Mouse (Mus musculus) E14TG2a.4 (cell line): Measurements from ENCODE around the gene Krt82.

Experiments used
- H3K27me3 ChIP-seq: 2 replicates; pipeline ENCODE4 v1.6.1; 2014; ENCODE audit warnings: low read length, control low read depth; ENCODE audit not compliant: insufficient read depth
- H3K36me3 ChIP-seq: 2 replicates; pipeline ENCODE4 v1.6.1; 2014; ENCODE audit warnings: low read length, control low read depth; ENCODE audit not compliant: insufficient read depth
- H3K4me1 ChIP-seq: replicated peaks from 2 replicates; pipeline ENCODE4 v1.6.1; 2014; ENCODE audit warnings: low read depth, low read length, control low read depth
- H3K4me3 ChIP-seq: replicated peaks from 2 replicates; pipeline ENCODE4 v1.5.1; 2014; ENCODE audit warnings: mild to moderate bottlenecking, low read length
- H3K9me3 ChIP-seq: 2 replicates; pipeline ENCODE4 v1.6.1; 2014; ENCODE audit warnings: low read length, control low read depth
- CTCF ChIP-seq: conservative IDR thresholded peaks from 2 replicates; pipeline ENCODE4 v1.5.1; 2014; ENCODE audit warnings: low read length
- NANOG ChIP-seq: IDR thresholded peaks from 2 replicates; pipeline ENCODE4 v1.6.1; 2014; ENCODE audit warnings: borderline replicate concordance, low read length, mixed read lengths
- POU5F1 ChIP-seq: IDR thresholded peaks from 2 replicates; pipeline ENCODE4 v1.6.1; 2014; ENCODE audit warnings: low read length, borderline replicate concordance

Krt82 gene

DNA sequence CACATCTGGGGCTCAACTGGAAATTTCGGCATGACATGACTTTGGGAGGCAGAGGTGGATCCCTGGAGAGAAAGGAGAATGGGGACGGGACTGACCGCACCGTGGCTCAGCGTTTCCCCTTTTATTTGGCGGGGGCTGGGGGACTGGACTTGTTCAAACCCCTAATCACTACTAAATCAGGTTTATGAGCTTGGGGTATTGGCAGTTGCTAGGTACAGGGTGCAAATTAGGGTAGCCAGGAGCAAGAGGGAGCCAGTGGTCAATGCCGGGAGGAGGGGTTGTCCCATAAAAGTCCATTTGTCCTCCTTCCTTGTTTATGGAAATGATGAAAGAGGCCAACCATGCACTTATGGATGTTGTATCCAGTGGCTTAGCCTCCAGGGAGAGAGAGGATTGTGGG, at the start of gene Krt82:
Gene Krt82, minus strand, starts transcription at position 101 of the 400 bp plus-strand sequence.
- peaks cover 61% of the 10 kb centered on the region for H3K27me3 ChIP-seq
- no peaks in the 10 kb centered on the region for H3K36me3 ChIP-seq
- no peak within 1 kb of the TSS for H3K4me3 ChIP-seq
- no peaks in the 10 kb centered on the region for H3K9me3 ChIP-seq
- TF ChIP-seq CTCF, result no peak
- TF ChIP-seq NANOG, result no peak
- TF ChIP-seq POU5F1, result no peak
- H3K4me1 ChIP-seq, result peaks cover 7% of the 10 kb centered on the region; the same call in 1 of the 2 replicates

DNA sequence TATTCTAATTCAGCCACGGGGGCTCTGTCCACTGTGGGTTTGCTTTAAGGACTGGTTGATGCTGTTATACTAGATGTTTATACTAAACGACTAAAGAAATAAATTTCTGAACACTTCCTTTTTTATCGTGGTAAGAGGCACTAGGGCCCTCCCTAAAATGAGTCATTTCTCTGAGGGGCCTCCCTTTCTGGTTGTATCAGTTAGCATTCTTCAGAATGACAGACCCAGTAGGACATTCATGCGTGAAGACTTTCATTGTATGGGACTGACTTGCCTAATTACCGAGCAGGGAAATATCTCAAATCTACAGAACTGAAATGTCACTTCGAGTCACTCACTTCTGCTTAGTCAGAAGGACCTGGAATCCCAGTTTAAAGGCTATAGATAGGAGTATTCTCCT, 48.7 kb upstream of the Krt82 start:
- H3K4me1 ChIP-seq, result no peaks in the 10 kb centered on the region
- H3K4me3 ChIP-seq, result no peak overlapping the region
- peaks cover 5% of the 10 kb centered on the region for H3K9me3 ChIP-seq
- TF ChIP-seq CTCF (no peak), NANOG (no peak), POU5F1 (no peak)
- no peaks in the 10 kb centered on the region for H3K36me3 ChIP-seq
- H3K27me3 ChIP-seq, result no peaks in the 10 kb centered on the region

DNA sequence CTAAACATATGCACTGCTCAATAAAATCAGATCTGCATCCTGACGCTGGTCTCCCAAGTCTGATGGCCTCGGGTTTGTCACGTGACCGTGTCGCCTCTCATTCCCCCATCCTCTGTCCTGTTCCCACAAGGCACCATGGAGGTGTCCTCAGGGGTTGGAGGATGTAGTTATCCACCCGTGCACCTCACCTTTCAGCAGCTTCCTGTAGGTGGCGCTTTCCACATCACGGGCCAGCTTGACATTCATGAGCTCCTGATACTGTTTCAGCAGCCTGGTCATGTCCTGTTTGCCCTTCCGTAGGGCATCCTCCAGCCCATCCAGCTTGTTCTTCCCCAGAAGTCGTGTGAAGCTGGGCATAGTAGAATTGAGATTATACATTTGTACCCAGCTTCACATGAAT, 37.7 kb upstream of the Krt82 start:
- TF ChIP-seq NANOG (no peak), POU5F1 (no peak), CTCF (peak; percentile 44)
- Histone ChIP-seq H3K4me1 (no peaks in the 10 kb centered on the region), H3K27me3 (peaks cover 9% of the 10 kb centered on the region), H3K36me3 (no peaks in the 10 kb centered on the region), H3K4me3 (no peak overlapping the region), H3K9me3 (peaks cover 5% of the 10 kb centered on the region)

DNA sequence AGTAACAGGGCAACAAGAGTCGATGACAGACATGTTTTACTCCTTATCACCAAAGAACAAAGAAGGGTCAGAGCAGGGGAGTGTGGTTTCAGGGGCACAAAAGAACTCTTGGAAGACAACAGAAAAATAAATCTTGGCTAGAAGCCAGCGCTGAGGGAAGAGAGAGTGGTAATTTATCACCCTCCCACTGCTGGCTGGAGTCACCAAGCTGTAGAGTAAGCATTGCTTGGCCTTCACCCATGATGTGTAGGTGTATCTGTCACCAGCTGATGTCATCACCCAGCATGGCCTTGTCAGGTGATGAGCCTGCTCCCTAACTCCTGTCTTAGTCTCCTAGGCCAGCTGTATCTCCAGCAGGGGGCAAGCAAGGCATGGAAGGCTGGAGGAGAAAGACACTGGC, 34.0 kb upstream of the Krt82 start:
- peaks cover 5% of the 10 kb centered on the region for H3K9me3 ChIP-seq
- H3K27me3 ChIP-seq, result peaks cover 9% of the 10 kb centered on the region
- TF ChIP-seq NANOG, result no peak
- TF ChIP-seq CTCF, result no peak
- no peak for TF ChIP-seq POU5F1
- H3K4me1 ChIP-seq, result no peaks in the 10 kb centered on the region
- H3K36me3 ChIP-seq, result no peaks in the 10 kb centered on the region
- no peak overlapping the region for H3K4me3 ChIP-seq

DNA sequence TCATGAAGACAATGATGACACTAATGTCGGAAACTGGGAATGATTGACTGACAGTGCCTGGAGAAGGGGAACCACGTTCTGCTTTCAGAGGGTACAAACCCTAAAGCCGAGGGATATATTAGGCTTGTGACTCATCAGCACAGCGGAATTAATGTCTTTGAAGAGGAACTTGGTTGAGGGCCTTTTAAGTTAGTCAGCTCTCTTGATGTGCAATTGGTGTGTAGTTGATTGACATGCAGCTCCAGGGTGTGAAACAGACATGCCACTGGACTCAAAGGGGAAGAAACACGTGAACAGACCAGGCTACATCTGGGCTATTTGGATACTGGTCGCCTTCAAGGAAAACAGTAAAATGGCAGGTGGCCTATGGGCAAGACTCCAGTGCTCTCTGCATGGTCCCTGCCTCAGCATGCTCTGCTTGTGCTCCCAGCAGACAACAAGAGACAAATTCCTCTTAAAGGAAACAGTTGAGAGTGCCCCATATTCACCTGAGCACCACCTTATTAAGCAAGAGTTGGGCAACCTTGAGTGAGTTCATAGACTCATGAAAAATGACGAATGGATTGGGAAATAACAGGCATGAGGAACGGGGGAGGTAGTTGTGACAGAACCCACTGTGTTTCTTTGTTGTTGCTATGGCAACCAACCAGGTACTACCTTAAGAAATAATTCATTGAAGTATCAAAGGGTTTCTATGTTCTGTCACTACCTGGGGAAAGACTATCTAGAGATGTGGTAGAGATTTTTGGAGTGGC, 32.9 kb upstream of the Krt82 start:
- Histone ChIP-seq H3K4me3 (no peak overlapping the region), H3K27me3 (peaks cover 9% of the 10 kb centered on the region), H3K4me1 (no peaks in the 10 kb centered on the region), H3K9me3 (no peaks in the 10 kb centered on the region), H3K36me3 (no peaks in the 10 kb centered on the region)
- TF ChIP-seq NANOG, result no peak
- no peak for TF ChIP-seq POU5F1
- no peak for TF ChIP-seq CTCF

DNA sequence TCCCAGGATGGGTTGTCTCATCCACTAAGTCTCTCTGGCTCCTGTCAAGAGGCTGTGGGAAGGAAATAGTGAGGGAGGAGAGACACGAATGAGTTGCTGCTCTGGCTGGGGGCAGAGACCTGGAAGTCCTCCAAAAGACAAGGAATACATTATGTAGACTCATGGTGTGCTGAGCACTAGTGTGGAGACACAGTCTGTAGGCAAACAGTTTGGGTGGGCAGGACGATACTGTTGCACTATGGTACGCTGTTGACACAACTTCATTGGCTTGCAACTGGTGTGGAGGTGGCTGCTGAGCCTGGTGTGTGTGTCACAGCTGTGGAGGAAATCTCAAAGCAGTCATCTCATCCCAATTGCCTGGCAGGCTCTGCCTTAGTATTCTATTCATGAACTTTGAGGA, 31.2 kb upstream of the Krt82 start:
- Histone ChIP-seq H3K4me3 (no peak overlapping the region), H3K27me3 (no peaks in the 10 kb centered on the region), H3K9me3 (no peaks in the 10 kb centered on the region), H3K4me1 (no peaks in the 10 kb centered on the region), H3K36me3 (no peaks in the 10 kb centered on the region)
- TF ChIP-seq CTCF, result no peak
- TF ChIP-seq NANOG, result no peak
- no peak for TF ChIP-seq POU5F1

DNA sequence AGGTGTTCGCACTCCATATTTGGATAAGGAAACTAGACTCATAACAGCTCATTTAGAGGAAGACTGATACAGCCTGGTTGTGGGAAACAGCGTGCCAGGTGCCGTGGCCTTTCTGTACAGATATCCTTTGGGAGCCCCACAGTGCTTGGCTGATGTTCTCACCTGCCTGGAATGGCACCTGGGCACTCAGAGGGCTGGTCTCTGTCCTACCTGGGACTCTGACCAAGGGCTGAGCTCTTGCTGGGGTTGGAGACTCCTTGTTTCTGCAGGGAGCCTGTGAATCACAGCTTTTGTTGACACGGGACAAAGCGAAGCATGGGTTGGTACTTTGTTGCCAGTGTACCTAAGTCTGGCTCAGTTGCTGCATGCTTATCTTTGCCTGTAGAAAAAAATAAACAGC, 25.0 kb upstream of the Krt82 start:
- no peaks in the 10 kb centered on the region; the same call in 1 of the 2 replicates for H3K4me1 ChIP-seq
- peaks cover 8% of the 10 kb centered on the region; the same call in 1 of the 2 replicates for H3K9me3 ChIP-seq
- no peak for TF ChIP-seq NANOG
- no peak for TF ChIP-seq POU5F1
- no peak for TF ChIP-seq CTCF
- peaks cover 21% of the 10 kb centered on the region for H3K27me3 ChIP-seq
- no peaks in the 10 kb centered on the region for H3K36me3 ChIP-seq
- H3K4me3 ChIP-seq, result no peak overlapping the region

DNA sequence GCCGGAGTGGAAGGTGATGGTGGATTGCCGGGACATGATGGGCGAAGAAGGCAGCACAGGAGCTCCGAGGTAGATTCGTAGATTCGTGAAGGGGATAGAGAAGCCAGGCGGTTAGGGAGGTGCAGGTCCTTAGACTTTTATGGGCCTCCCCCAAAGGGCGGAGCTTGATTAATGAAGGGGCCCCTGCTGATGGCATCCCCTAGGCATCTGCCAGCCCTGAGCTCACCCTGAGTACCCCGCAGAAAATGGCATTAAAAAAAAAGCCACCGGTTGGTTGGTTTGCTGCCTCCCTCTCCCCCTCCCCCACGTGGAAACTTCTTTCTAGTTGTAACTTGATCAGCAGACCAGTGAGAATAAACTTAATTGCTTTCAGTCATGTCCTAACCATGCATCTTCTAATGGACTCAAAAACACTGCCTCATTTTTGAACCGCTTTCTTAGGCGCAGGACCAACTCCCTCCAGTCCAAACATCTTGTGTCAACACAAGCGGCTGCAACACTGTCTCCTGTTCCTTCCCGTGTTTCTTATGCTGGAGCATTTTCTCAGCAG, 23.4 kb upstream of the Krt82 start, which contains the start of gene Krt75:
Gene Krt75, minus strand, starts transcription at position 109 of the 550 bp plus-strand sequence.
- Histone ChIP-seq H3K9me3 (peaks cover 8% of the 10 kb centered on the region; the same call in 1 of the 2 replicates), H3K27me3 (peaks cover 33% of the 10 kb centered on the region), H3K4me3 (peak within 1 kb of the TSS; percentile 57), H3K36me3 (no peaks in the 10 kb centered on the region), H3K4me1 (no peaks in the 10 kb centered on the region; the same call in 1 of the 2 replicates)
- TF ChIP-seq POU5F1 (no peak), NANOG (no peak), CTCF (no peak)

DNA sequence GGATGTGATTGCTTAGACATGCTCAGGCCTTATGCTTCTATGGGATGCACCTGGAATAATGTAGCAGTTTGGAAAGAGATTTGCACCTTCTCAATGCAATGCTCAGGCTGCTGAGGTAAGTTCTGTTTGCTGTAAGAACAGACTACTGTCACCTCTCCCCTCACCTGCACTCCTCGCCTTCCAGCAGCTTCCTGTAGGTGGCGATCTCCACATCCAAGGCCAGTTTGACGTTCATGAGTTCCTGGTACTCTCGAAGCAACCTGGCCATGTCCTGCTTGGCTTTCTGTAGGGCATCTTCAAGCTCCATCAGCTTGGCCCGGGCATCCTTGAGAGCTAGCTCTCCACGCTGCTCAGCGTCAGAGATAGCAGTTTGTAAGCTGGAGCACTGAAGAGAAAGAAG, 17.3 kb upstream of the Krt82 start:
- no peaks in the 10 kb centered on the region for H3K36me3 ChIP-seq
- peaks cover 16% of the 10 kb centered on the region; the same call in 1 of the 2 replicates for H3K9me3 ChIP-seq
- peaks cover 50% of the 10 kb centered on the region for H3K27me3 ChIP-seq
- no peak overlapping the region for H3K4me3 ChIP-seq
- H3K4me1 ChIP-seq, result no peaks in the 10 kb centered on the region
- peak; percentile 44 for TF ChIP-seq CTCF
- no peak for TF ChIP-seq NANOG
